Mouse (Mus musculus): ENCODE results near the gene Ube3a.

DNA sequence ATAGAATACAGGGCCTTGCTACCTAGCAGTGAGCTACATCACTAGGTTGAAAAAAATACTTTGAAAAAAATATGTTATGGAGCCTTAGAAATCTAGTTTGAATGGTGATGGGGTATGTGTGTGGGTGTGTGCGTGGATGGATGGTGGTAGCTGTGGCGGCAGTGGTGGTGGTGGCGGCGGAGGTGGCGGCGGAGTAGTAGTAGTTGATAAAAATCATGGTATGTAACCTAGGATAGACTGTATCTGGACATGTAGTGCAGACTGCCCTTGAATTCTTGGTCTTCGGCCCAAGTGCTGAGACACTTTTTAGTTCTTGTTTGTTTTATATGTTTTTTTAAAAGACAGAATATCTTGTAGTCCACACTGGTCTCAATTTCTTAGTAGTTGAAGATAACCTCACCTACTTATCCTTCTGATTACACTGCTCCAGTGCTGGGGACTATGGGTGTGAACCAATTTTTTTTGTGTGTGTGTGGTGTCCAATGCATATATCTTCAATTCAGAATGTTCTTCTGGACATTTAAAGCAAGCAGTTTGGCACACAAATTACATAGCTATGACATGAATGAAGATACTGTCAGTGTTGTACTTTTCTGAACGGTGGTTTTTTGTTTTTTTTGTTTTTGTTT is 6.3 kb downstream of the Ube3a start:
- TF ChIP-seq POLR2A (IDR thresholded peaks at IDR 0.05; ENCODE audit: insufficient read depth, low read length) (no peak), CTCF (IDR thresholded peaks at IDR 0.05; ENCODE audit: low read depth, low read length) (no peak), EP300 (IDR thresholded peaks at IDR 0.05; ENCODE audit: insufficient read depth, low read depth, low read length) (no peak)
